Mouse (Mus musculus) gastrocnemius, adult 2 months (tissue): ENCODE data around the gene Pon3. TPM values are rescaled to one million over a fixed set of nuclear protein-coding genes. Genes with fewer than 3 reads are reported as not detected.
A peak's percentile ranks its signal among the peaks of the same experiment; 100 is the strongest.

Source experiments
- DNase-seq: peaks from one replicate; pipeline ENCODE4 v3.0.0; 2022
- H3K27ac ChIP-seq: fragments of 200-600 bp; 2 replicates; pipeline ENCODE4 v1.8.1; 2022; ENCODE audit warnings: mild to moderate bottlenecking
- H3K4me3 ChIP-seq: fragments of 200-600 bp; 2 replicates; pipeline ENCODE4 v1.8.1; 2022; ENCODE audit warnings: mild to moderate bottlenecking, moderate library complexity
- CTCF ChIP-seq: fragments of 200-600 bp; IDR thresholded peaks from 2 replicates; pipeline ENCODE4 v1.8.1; 2022; ENCODE audit warnings: antibody characterized with exemption, mild to moderate bottlenecking, moderate library complexity
- intact Hi-C: fragments of 180-260 bp; cut with DNase I; formaldehyde crosslinking; loops from one replicate; pipeline ENCODE4 v1.15.1; 2025
- total RNA-seq, 2 experiments: library from RNA; stranded (reverse); gene quantifications; 2 replicates each; pipeline ENCODE4 v1.2.3; 2021

Pon3 gene
- total RNA-seq, 2 experiments from 2014 or later: 33.2 to 35.8 TPM

DNA sequence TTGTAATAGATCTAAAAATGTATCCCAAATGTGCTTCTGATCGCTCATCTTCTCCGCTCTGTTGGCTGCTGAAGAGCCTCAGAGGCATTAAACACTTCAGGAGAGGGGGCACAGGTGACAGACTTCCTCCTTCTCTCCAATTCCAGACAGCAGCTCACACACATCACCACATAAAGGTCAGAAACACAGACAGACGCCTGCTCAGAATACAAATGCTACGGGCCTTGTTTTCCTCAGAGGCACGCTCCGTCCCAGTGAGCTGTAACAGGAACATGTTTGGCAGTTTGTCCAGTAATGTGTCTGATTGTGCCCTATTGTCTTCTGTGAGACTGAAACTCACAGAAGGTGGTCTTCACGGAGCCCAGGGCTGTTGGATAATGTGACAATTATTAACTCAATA, 26.3 kb upstream of the Pon3 start:
- no peak for DNase-seq
- intact Hi-C loops: no loop called here
- Histone ChIP-seq H3K27ac (no peak overlapping the region), H3K4me3 (no peak overlapping the region)
- TF ChIP-seq CTCF: no peak

DNA sequence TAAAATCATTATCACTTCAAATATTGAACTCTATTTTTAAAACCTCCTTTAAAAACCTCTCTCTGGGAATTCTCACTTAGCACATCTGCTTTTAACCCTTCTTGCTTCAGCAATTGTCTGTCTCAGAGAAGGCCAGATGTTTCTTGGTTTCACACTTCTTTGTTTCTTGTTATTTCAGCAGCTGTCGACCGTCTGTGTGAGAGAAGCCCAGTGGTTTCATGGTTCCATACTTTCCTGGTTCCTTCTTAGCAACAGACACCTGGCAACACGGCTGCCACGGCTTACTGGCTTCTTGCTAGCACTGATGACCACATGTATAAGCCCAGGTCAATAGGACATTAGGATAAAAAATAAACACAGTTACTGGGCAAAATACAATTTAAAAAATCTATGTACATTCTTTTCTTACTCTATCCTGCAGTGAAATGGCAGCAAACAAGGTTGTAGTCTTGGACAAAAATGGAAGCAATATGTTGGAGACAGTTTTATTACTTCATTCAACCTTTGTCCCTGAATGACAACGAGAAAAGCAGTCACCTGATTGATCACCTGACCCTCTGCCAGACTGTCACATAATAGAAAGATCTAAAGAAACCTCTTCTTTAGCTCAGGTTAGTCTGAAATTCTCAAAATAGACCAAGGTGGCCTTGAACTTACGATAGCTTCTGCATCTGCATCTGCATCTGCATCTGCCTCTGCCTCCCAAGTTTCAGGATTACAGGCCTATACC, 24.7 kb upstream of the Pon3 start:
- H3K27ac ChIP-seq: no peak overlapping the region
- no peak for DNase-seq
- no peak for TF ChIP-seq CTCF
- no peak overlapping the region for H3K4me3 ChIP-seq
- intact Hi-C loops: no loop called here

- no peak overlapping the region for H3K4me3 ChIP-seq
- no peak overlapping the region for H3K27ac ChIP-seq
- no peak for DNase-seq
- intact Hi-C loops: no loop called here
- no peak for TF ChIP-seq CTCF
These were observed 21.9 kb upstream of the Pon3 start for GRCm38 (mm10) chr6:5277972-5278371.

DNA sequence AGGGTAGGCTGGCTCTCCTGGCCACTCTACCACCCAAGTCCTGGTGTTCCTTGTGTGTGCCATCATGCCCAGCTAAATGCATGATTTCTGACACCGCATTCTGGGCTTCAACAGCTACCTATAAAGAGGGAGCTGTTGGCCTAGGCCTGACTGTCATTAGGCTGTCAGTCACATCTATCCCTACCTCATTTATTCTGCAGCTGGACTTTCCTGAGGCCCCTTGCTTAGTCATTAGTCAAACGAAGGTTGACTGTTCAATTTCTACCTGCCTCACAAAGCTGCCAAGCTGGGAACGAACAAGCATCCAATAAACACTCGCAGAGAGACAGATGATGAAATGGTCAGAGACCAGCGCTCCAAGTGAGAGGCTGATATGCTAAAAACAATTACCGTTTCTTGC, 13.6 kb upstream of the Pon3 start:
- DNase-seq: no peak
- Histone ChIP-seq H3K27ac (no peak overlapping the region), H3K4me3 (no peak overlapping the region)
- TF ChIP-seq CTCF: no peak
- intact Hi-C loops: loop anchor here (5.0 kb wide), 1 partner anchor 218 kb away; no protein-coding TSS in a partner anchor

GRCm38 (mm10) chr6:5264793-5265192, 8.7 kb upstream of the Pon3 start:
- no peak for DNase-seq
- no peak for TF ChIP-seq CTCF
- intact Hi-C loops: no loop called here
- Histone ChIP-seq H3K27ac (no peak overlapping the region), H3K4me3 (no peak overlapping the region)

- no peak for DNase-seq
- no peak overlapping the region for H3K4me3 ChIP-seq
- intact Hi-C loops: no loop called here
- TF ChIP-seq CTCF: no peak
- no peak overlapping the region for H3K27ac ChIP-seq
These were observed 7.3 kb upstream of the Pon3 start for GRCm38 (mm10) chr6:5263250-5263999.

- Histone ChIP-seq H3K4me3 (no peak overlapping the region), H3K27ac (no peak overlapping the region)
- DNase-seq: no peak
- TF ChIP-seq CTCF: no peak
- intact Hi-C loops: no loop called here
These were observed 6.5 kb upstream of the Pon3 start for GRCm38 (mm10) chr6:5262322-5263249.

- intact Hi-C loops: loop anchor here (5.0 kb wide), 1 partner anchor 127 kb away; the partner anchor contains the start of gene Asb4
- H3K4me3 ChIP-seq: peak overlapping the region; percentile 81
- no peak for DNase-seq
- H3K27ac ChIP-seq: peak overlapping the region; percentile 85
- TF ChIP-seq CTCF: no peak
These were observed 795 bp downstream of the Pon3 start for GRCm38 (mm10) chr6:5255291-5255690.

DNA sequence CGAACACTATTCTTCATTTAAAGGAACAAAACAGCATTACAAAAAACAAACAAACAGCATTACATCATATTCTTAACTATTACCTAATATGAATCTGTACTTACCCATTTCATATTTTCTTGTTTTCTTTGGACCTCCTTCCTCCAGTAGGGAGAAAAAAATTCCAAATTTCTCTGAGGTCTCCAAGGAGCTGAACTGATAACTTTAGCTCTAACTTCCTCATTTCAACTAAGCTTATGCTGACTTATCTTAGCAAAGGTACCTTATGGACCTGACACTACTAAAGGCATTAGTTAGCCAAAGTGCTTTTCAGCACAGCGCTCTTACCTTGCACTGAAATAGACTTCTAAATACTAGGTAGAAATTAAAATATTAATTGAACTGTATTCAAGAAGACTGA, 1.2 kb downstream of the Pon3 start:
- intact Hi-C loops: loop anchor here (5.0 kb wide), 1 partner anchor 127 kb away; the partner anchor contains the start of gene Asb4

GRCm38 (mm10) chr6:5245926-5246325, 10.2 kb downstream of the Pon3 start:
- intact Hi-C loops: no loop called here

More for the DNA sequence above, 1.2 kb downstream of the Pon3 start:
- TF ChIP-seq CTCF: no peak
- DNase-seq: no peak
- Histone ChIP-seq H3K4me3 (peak overlapping the region; percentile 81), H3K27ac (peak overlapping the region; percentile 85)

GRCm38 (mm10) chr6:5238799-5239198, 17.3 kb downstream of the Pon3 start:
- no peak for DNase-seq
- intact Hi-C loops: no loop called here
- Histone ChIP-seq H3K27ac (no peak overlapping the region), H3K4me3 (no peak overlapping the region)
- no peak for TF ChIP-seq CTCF

More at GRCm38 (mm10) chr6:5245926-5246325, 10.2 kb downstream of the Pon3 start:
- no peak for TF ChIP-seq CTCF
- no peak overlapping the region for H3K4me3 ChIP-seq
- DNase-seq: no peak
- no peak overlapping the region for H3K27ac ChIP-seq

GRCm38 (mm10) chr6:5237510-5237909, 18.6 kb downstream of the Pon3 start:
- DNase-seq: no peak
- H3K27ac ChIP-seq: no peak overlapping the region
- intact Hi-C loops: no loop called here
- H3K4me3 ChIP-seq: no peak overlapping the region
- no peak for TF ChIP-seq CTCF
